Mouse (Mus musculus) CH12.LX (cell line): ENCODE measurements around the gene Milr1. TPM values are rescaled to one million over a fixed set of nuclear protein-coding genes. Genes with fewer than 3 reads are reported as not detected.
A peak's percentile ranks its signal among the peaks of the same experiment; 100 is the strongest.

Experiments
- DNase-seq: peaks from one replicate; pipeline ENCODE4 v3.0.0-alpha.2; 2013; ENCODE audit errors: extremely low read depth
- H3K27ac ChIP-seq: 2 replicates; pipeline ENCODE4 v1.5.1; 2012; ENCODE audit warnings: low read depth, mild to moderate bottlenecking, control low read depth, moderate library complexity; ENCODE audit not compliant: insufficient read depth
- H3K27me3 ChIP-seq: replicated peaks from 2 replicates; pipeline ENCODE3; 2012; ENCODE audit warnings: inconsistent platforms
- H3K36me3 ChIP-seq, 2 experiments: replicated peaks in 1 of 2; 2 replicates each; pipeline versions ENCODE3 to v1.6.1; 2012; ENCODE audit warnings: inconsistent platforms in 1 of 2, low read length in 1 of 2, mild to moderate bottlenecking in 1 of 2, mixed read lengths in 1 of 2, moderate library complexity in 1 of 2; ENCODE audit not compliant: control insufficient read depth in 1 of 2, insufficient read depth in 1 of 2
- H3K4me1 ChIP-seq, 2 experiments: 2 replicates each; pipeline ENCODE4 v1.6.1; 2012; ENCODE audit warnings: inconsistent platforms in 1 of 2, moderate library complexity in 1 of 2; ENCODE audit not compliant: insufficient read depth in 2 of 2, control insufficient read depth in 1 of 2
- H3K4me2 ChIP-seq: 2 replicates; pipeline ENCODE4 v1.6.1; 2012; ENCODE audit warnings: low read depth, mild to moderate bottlenecking, control low read depth; ENCODE audit not compliant: poor library complexity, insufficient read depth, severe bottlenecking
- H3K4me3 ChIP-seq, 3 experiments: fragments of 150-350 bp in 1 of 3; sonication (generic) in 1 of 3; replicated peaks in 1 of 3; 2 replicates each; pipeline versions ENCODE3 to v1.5.1; 2011 to 2012; ENCODE audit warnings: low read depth in 2 of 3, low read length in 2 of 3, mild to moderate bottlenecking in 2 of 3, moderate library complexity in 2 of 3, control low read depth in 1 of 3, improper control_type of control experiment in 1 of 3, inconsistent platforms in 1 of 3, mixed read lengths in 1 of 3; ENCODE audit not compliant: poor library complexity in 1 of 3
- H3K79me2 ChIP-seq: replicated peaks from 2 replicates; pipeline ENCODE4 v1.6.1; 2012; ENCODE audit warnings: mild to moderate bottlenecking, moderate library complexity; ENCODE audit not compliant: control insufficient read depth, poor library complexity, insufficient read depth, severe bottlenecking; ENCODE audit errors: extremely low read depth
- H3K9ac ChIP-seq: 2 replicates; pipeline ENCODE4 v1.6.1; 2012; ENCODE audit warnings: low read depth, mild to moderate bottlenecking, control low read depth, moderate library complexity; ENCODE audit not compliant: insufficient read depth
- H3K9me3 ChIP-seq: replicated peaks from 2 replicates; pipeline ENCODE3; 2012; ENCODE audit warnings: low read length, inconsistent platforms, mixed read lengths
- CHD1 ChIP-seq: IDR thresholded peaks from 2 replicates; pipeline ENCODE4 v1.6.1; 2012; ENCODE audit warnings: low read depth, low read length, improper control_type of control experiment, inconsistent platforms
- GABPA ChIP-seq: IDR thresholded peaks from 2 replicates; pipeline ENCODE4 v1.6.1; 2012; ENCODE audit warnings: low read depth, low read length, improper control_type of control experiment, inconsistent platforms; ENCODE audit not compliant: insufficient replicate concordance
- JUN ChIP-seq: IDR thresholded peaks from 2 replicates; pipeline ENCODE4 v1.6.1; 2011; ENCODE audit warnings: low read depth, mild to moderate bottlenecking, low read length, improper control_type of control experiment, moderate library complexity; ENCODE audit not compliant: insufficient read depth
- NRF1 ChIP-seq: IDR thresholded peaks from 2 replicates; pipeline ENCODE4 v1.6.1; 2014; ENCODE audit warnings: low read depth, mild to moderate bottlenecking, inconsistent platforms, low read length, improper control_type of control experiment, moderate library complexity
- POLR2A ChIP-seq: IDR thresholded peaks from 2 replicates; pipeline ENCODE4 v1.6.1; 2011; ENCODE audit warnings: low read depth, mild to moderate bottlenecking, improper control_type of control experiment, low read length
- POLR2AphosphoS2 ChIP-seq: IDR thresholded peaks from 2 replicates; pipeline ENCODE4 v1.6.1; 2011; ENCODE audit warnings: low read depth, low read length, improper control_type of control experiment
- dilution Hi-C: fragments of 300-500 bp; cut with MboI; formaldehyde crosslinking; loops from 2 replicates; pipeline ENCODE4 v1.14.3; 2020; ENCODE audit warnings: low sequenced_read_pairs; ENCODE audit not compliant: extremely low pct_unique_long_range_greater_than_20kb, extremely low pct_ligation_motif_present
- in situ Hi-C: fragments of 300-500 bp; cut with MboI; formaldehyde crosslinking; loops from 3 replicates; pipeline ENCODE4 v1.14.3; 2019; ENCODE audit warnings: low sequenced_read_pairs, low pct_ligation_motif_present, low pct_unique_long_range_greater_than_20kb, mixed read lengths
- polyA plus RNA-seq: library from polyadenylated mRNA; unstranded; fragments of >175 nt; gene quantifications from 2 replicates; pipeline ENCODE4 v1.2.1, GENCODE M21; 2012; ENCODE audit warnings: low read depth; ENCODE audit not compliant: insufficient read length
- total RNA-seq, 2 experiments: library from RNA; depleted of rRNA; stranded (reverse); fragments of 300-350 nt in 1 of 2; fragments of >200 nt in 1 of 2; gene quantifications; 2 replicates each; pipeline ENCODE4 v1.2.3; 2012 to 2014

The Milr1 gene
- total and polyA plus RNA-seq, 3 experiments = 22.0 to 41.2 (median 35.4) TPM

- in situ Hi-C loops (no loop called here), dilution Hi-C loops (no loop called here)
- peaks cover 55 to 69% of the 10 kb centered on the region in 2 experiments for H3K36me3 ChIP-seq
Observed at GRCm38 (mm10) chr11:106782841-106783764, 32.1 kb downstream of the Milr1 start.

GRCm38 (mm10) chr11:106784476-106784875 lies 33.5 kb downstream of the Milr1 start:
- in situ Hi-C loops = no loop called here

More at GRCm38 (mm10) chr11:106782841-106783764, 32.1 kb downstream of the Milr1 start:
- no peak overlapping the region for H3K4me3 ChIP-seq
- TF ChIP-seq POLR2A (0 out of 2 replicates have a peak, but pooled peaks have one; percentile 6), POLR2AphosphoS2 (peak; percentile 94), JUN (no peak)
- DNase-seq = no peak
- H3K27ac ChIP-seq = no peak overlapping the region
- H3K79me2 ChIP-seq = peaks cover 71% of the 10 kb centered on the region
- H3K9ac ChIP-seq = no peak overlapping the region
- no peak overlapping the region for H3K4me2 ChIP-seq
- no peaks in the 10 kb centered on the region for H3K27me3 ChIP-seq
- H3K4me1 ChIP-seq = peaks cover 2 to 55% of the 10 kb centered on the region in 2 experiments; a peak in 2 of 4 replicates
- no peaks in the 10 kb centered on the region for H3K9me3 ChIP-seq

DNA sequence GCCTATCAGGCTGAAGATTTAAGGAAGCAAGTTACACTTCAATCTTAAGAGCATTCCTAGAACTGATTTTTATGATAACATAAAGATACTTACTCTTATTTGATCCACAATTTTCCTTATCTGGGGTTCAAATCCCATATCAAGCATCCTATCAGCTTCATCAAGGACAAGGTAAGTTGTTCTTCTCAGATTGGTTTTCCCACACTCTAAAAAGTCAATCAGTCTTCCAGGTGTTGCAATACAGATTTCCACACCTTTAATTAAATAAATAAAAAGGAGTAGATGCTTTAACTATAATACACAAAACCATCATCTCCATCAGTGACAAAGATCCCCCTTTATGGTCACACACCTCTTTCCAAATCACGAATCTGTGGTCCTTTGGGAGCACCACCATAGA lies 34.0 kb downstream of the Milr1 start:
- in situ Hi-C loops (no loop called here), dilution Hi-C loops (no loop called here)
- Histone ChIP-seq H3K4me1 (peaks cover under 1 to 52% of the 10 kb centered on the region in 2 experiments; a peak in 2 of 4 replicates), H3K9me3 (no peaks in the 10 kb centered on the region), H3K9ac (0 out of 2 replicates have a peak overlapping the region, but pooled peaks have one; percentile 100), H3K4me2 (peak overlapping the region; percentile 31; the same call in 1 of the 2 replicates), H3K27ac (no peak overlapping the region), H3K27me3 (no peaks in the 10 kb centered on the region)
- no peak for DNase-seq
- TF ChIP-seq JUN (no peak), GABPA (no peak), POLR2AphosphoS2 (peak; percentile 53; the same call in 1 of the 2 replicates)
- TF ChIP-seq, all 38 proteins: peak for 1
- Histone ChIP-seq H3K36me3 (peaks cover 53 to 66% of the 10 kb centered on the region in 2 experiments), H3K4me3 (no peak overlapping the region), H3K79me2 (peaks cover 70% of the 10 kb centered on the region)

More at GRCm38 (mm10) chr11:106784476-106784875, 33.5 kb downstream of the Milr1 start:
- no peaks in the 10 kb centered on the region for H3K9me3 ChIP-seq
- no peak overlapping the region for H3K4me3 ChIP-seq
- no peaks in the 10 kb centered on the region for H3K27me3 ChIP-seq
- peaks cover 55 to 69% of the 10 kb centered on the region in 2 experiments for H3K36me3 ChIP-seq
- H3K27ac ChIP-seq = no peak overlapping the region
- dilution Hi-C loops = no loop called here
- TF ChIP-seq CHD1 = peak; percentile 68; the same call in 1 of the 2 replicates
- no peak for TF ChIP-seq NRF1
- H3K4me2 ChIP-seq = no peak overlapping the region
- no peak overlapping the region for H3K9ac ChIP-seq
- DNase-seq = no peak
- H3K4me1 ChIP-seq = peaks cover 2 to 55% of the 10 kb centered on the region in 2 experiments; a peak in 2 of 4 replicates
- H3K79me2 ChIP-seq = peaks cover 67% of the 10 kb centered on the region
